Mouse (Mus musculus) C2C12 (cell line): Measurements from ENCODE around the gene Olfr1359.
"Not testable (repeated sequence)": the region's sequence is repeated elsewhere in the genome, so short reads cannot be mapped to it uniquely, and the experiment has no call there.

Source experiments
- CEBPB ChIP-seq: IDR thresholded peaks from one replicate; pipeline ENCODE4 v1.6.1; 2011; ENCODE audit warnings: low read depth, mild to moderate bottlenecking, control low read depth, moderate library complexity
- CTCF ChIP-seq: IDR thresholded peaks from one replicate; pipeline ENCODE4 v1.5.1; 2011; ENCODE audit not compliant: control insufficient read depth, insufficient read depth, insufficient read length
- MAX ChIP-seq: IDR thresholded peaks from one replicate; pipeline ENCODE4 v1.6.1; 2011; ENCODE audit warnings: mild to moderate bottlenecking, control low read depth
- MYOG ChIP-seq: IDR thresholded peaks from one replicate; pipeline ENCODE4 v1.6.1; 2011; ENCODE audit not compliant: control insufficient read depth, insufficient read length; ENCODE audit errors: extremely low read depth
- USF1 ChIP-seq: IDR thresholded peaks from one replicate; pipeline ENCODE4 v1.6.1; 2011; ENCODE audit warnings: low read depth, mild to moderate bottlenecking, control low read depth, moderate library complexity

GRCm38 (mm10) chr13:21750159-21751017 is 52.5 kb downstream of the Olfr1359 start, which contains the start of gene Hist1h4k:
- not testable (repeated sequence) for TF ChIP-seq MAX, CTCF, USF1, MYOG
- peak; percentile 18 for TF ChIP-seq CEBPB
